Mouse (Mus musculus) myocyte (in vitro differentiated cells): ENCODE data around the gene Coq8b. TPM values are rescaled to one million over a fixed set of nuclear protein-coding genes. Genes with fewer than 3 reads are reported as not detected.

Experiments used
- H3K27me3 ChIP-seq: one replicate; pipeline ENCODE4 v1.6.1; 2011; ENCODE audit not compliant: control insufficient read depth, insufficient read depth, insufficient read length
- H3K36me3 ChIP-seq: one replicate; pipeline ENCODE4 v1.6.1; 2011; ENCODE audit not compliant: control insufficient read depth, insufficient read depth
- H3K4me2 ChIP-seq: one replicate; pipeline ENCODE4 v1.6.1; 2011; ENCODE audit warnings: low read depth, control low read depth
- H3K4me3 ChIP-seq: one replicate; pipeline ENCODE4 v1.5.1; 2011; ENCODE audit warnings: mild to moderate bottlenecking, control low read depth, moderate library complexity
- H3K79me2 ChIP-seq: one replicate; pipeline ENCODE4 v1.6.1; 2011; ENCODE audit not compliant: control insufficient read depth, insufficient read depth
- H3ac ChIP-seq: one replicate; pipeline ENCODE4 v1.6.1; 2011; ENCODE audit not compliant: control insufficient read depth, insufficient read length
- CEBPB ChIP-seq: IDR thresholded peaks from 2 replicates; pipeline ENCODE4 v1.6.1; 2011; ENCODE audit warnings: mild to moderate bottlenecking, moderate library complexity; ENCODE audit not compliant: poor library complexity, insufficient read depth, severe bottlenecking
- E2F4 ChIP-seq: IDR thresholded peaks from one replicate; pipeline ENCODE4 v1.6.1; 2011; ENCODE audit warnings: mild to moderate bottlenecking, control low read depth, moderate library complexity; ENCODE audit not compliant: insufficient read depth
- MAX ChIP-seq: IDR thresholded peaks from one replicate; pipeline ENCODE4 v1.6.1; 2011; ENCODE audit warnings: low read depth, mild to moderate bottlenecking, control low read depth
- MYOD1 ChIP-seq, 3 experiments: IDR thresholded peaks; one replicate each; pipeline ENCODE4 v1.6.1; 2011; ENCODE audit warnings: control low read depth in 2 of 3, low read depth in 2 of 3, mild to moderate bottlenecking in 2 of 3, moderate library complexity in 1 of 3; ENCODE audit not compliant: insufficient read length in 2 of 3, control insufficient read depth in 1 of 3
- MYOG ChIP-seq, 3 experiments: IDR thresholded peaks; one replicate each; pipeline ENCODE4 v1.6.1; 2011; ENCODE audit warnings: control low read depth in 2 of 3, low read depth in 2 of 3, mild to moderate bottlenecking in 2 of 3; ENCODE audit not compliant: insufficient read length in 2 of 3, control insufficient read depth in 1 of 3, insufficient read depth in 1 of 3
- POLR2A ChIP-seq: IDR thresholded peaks from one replicate; pipeline ENCODE4 v1.6.1; 2011; ENCODE audit warnings: low read depth, mild to moderate bottlenecking, control low read depth, moderate library complexity; ENCODE audit not compliant: insufficient read length
- POLR2AphosphoS2 ChIP-seq: IDR thresholded peaks from one replicate; pipeline ENCODE4 v1.6.1; 2011; ENCODE audit warnings: low read depth, control low read depth; ENCODE audit not compliant: insufficient read length
- REST ChIP-seq: IDR thresholded peaks from one replicate; pipeline ENCODE4 v1.6.1; 2011; ENCODE audit warnings: mild to moderate bottlenecking, control low read depth, moderate library complexity; ENCODE audit not compliant: insufficient read depth, insufficient read length
- SRF ChIP-seq: IDR thresholded peaks from one replicate; pipeline ENCODE4 v1.6.1; 2011; ENCODE audit warnings: low read depth; ENCODE audit not compliant: control insufficient read depth, insufficient read length
- TCF12 ChIP-seq: IDR thresholded peaks from one replicate; pipeline ENCODE4 v1.6.1; 2011; ENCODE audit warnings: mild to moderate bottlenecking, control low read depth; ENCODE audit not compliant: poor library complexity, insufficient read depth, severe bottlenecking
- TCF3 ChIP-seq: IDR thresholded peaks from one replicate; pipeline ENCODE4 v1.6.1; 2011; ENCODE audit warnings: low read depth, control low read depth; ENCODE audit not compliant: insufficient read length
- USF1 ChIP-seq: IDR thresholded peaks from one replicate; pipeline ENCODE4 v1.6.1; 2011; ENCODE audit warnings: low read depth, mild to moderate bottlenecking, control low read depth, moderate library complexity
- polyA plus RNA-seq: library from polyadenylated mRNA; unstranded; fragments of >200 nt; fragmentation: generic; extraction: Trizol; gene quantifications from one replicate; pipeline ENCODE4 v1.2.1, GENCODE M21; 2012; ENCODE audit warnings: missing spikeins

Gene Coq8b
- polyA plus RNA-seq, 1 experiment: 19.1 TPM

- Histone ChIP-seq H3K4me3 (no peak overlapping the region), H3ac (no peak overlapping the region), H3K4me2 (no peak overlapping the region), H3K27me3 (no peaks in the 10 kb centered on the region), H3K79me2 (no peaks in the 10 kb centered on the region), H3K36me3 (no peaks in the 10 kb centered on the region)
- no peak for TF ChIP-seq CEBPB
- no peak for TF ChIP-seq SRF
- no peak for TF ChIP-seq MAX
- no peak for TF ChIP-seq MYOG (IDR thresholded peaks at IDR 0.05; ENCODE audit: control insufficient read depth in 1 of 3, insufficient read depth in 1 of 3, insufficient read length in 2 of 3, low read depth in 2 of 3)
Observed at GRCm38 (mm10) chr7:27249146-27249545, 16.3 kb downstream of the Coq8b start.

DNA sequence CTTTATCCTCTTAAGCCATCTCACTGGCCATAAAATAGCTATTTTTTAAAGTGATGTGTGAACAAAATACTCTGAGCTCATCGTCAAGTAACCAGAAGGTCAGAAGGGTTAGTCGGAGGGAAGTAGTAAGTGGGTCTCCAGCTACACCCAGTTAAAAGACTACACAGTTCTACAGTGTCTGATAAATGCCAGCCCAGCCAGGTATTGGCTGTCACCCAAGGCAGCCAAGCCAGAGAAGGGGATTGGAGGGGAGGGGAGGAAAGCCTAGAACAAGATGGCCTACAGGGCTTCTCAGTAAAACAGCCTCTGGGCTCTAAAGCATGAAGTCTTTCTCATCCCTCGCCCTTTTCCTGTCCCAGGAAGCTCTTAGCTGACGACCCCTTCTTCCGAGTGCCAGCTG lies 17.1 kb downstream of the Coq8b start:
- Histone ChIP-seq H3K79me2 (no peaks in the 10 kb centered on the region), H3K27me3 (no peaks in the 10 kb centered on the region), H3K36me3 (no peaks in the 10 kb centered on the region), H3ac (no peak overlapping the region), H3K4me2 (no peak overlapping the region), H3K4me3 (no peak overlapping the region)
- TF ChIP-seq MYOG (IDR thresholded peaks at IDR 0.05; ENCODE audit: control insufficient read depth in 1 of 3, insufficient read depth in 1 of 3, insufficient read length in 2 of 3, low read depth in 2 of 3): no peak
- TF ChIP-seq USF1: no peak
- no peak for TF ChIP-seq SRF
- TF ChIP-seq MAX: no peak
- no peak for TF ChIP-seq MYOD1 (IDR thresholded peaks at IDR 0.05; ENCODE audit: control insufficient read depth in 1 of 3, insufficient read length in 2 of 3, low read depth in 2 of 3)
- TF ChIP-seq TCF3: no peak
- no peak for TF ChIP-seq CEBPB
- no peak for TF ChIP-seq TCF12
- TF ChIP-seq POLR2AphosphoS2: no peak
- TF ChIP-seq REST: no peak
- no peak for TF ChIP-seq E2F4
- no peak for TF ChIP-seq POLR2A

- H3K4me3 ChIP-seq: no peak overlapping the region
- TF ChIP-seq REST: no peak
- no peak for TF ChIP-seq TCF12
- no peak for TF ChIP-seq MAX
- TF ChIP-seq TCF3: no peak
- no peak for TF ChIP-seq MYOG (IDR thresholded peaks at IDR 0.05; ENCODE audit: control insufficient read depth in 1 of 3, insufficient read depth in 1 of 3, insufficient read length in 2 of 3, low read depth in 2 of 3)
- no peak for TF ChIP-seq SRF
- no peak for TF ChIP-seq MYOD1 (IDR thresholded peaks at IDR 0.05; ENCODE audit: control insufficient read depth in 1 of 3, insufficient read length in 2 of 3, low read depth in 2 of 3)
- TF ChIP-seq CEBPB: no peak
- no peak for TF ChIP-seq USF1
- TF ChIP-seq POLR2A: no peak
- no peak for TF ChIP-seq E2F4
- no peak for TF ChIP-seq POLR2AphosphoS2
- no peaks in the 10 kb centered on the region for H3K79me2 ChIP-seq
- H3K27me3 ChIP-seq: no peaks in the 10 kb centered on the region
- H3ac ChIP-seq: no peak overlapping the region
- H3K36me3 ChIP-seq: no peaks in the 10 kb centered on the region
- no peak overlapping the region for H3K4me2 ChIP-seq
Observed at GRCm38 (mm10) chr7:27251946-27252345, 19.1 kb downstream of the Coq8b start.

GRCm38 (mm10) chr7:27255721-27256120 lies 22.9 kb downstream of the Coq8b start:
- H3K27me3 ChIP-seq: no peaks in the 10 kb centered on the region
- TF ChIP-seq MAX (no peak), TCF12 (no peak), E2F4 (no peak), MYOG (IDR thresholded peaks at IDR 0.05; ENCODE audit: control insufficient read depth in 1 of 3, insufficient read depth in 1 of 3, insufficient read length in 2 of 3, low read depth in 2 of 3) (no peak), POLR2A (no peak), MYOD1 (IDR thresholded peaks at IDR 0.05; ENCODE audit: control insufficient read depth in 1 of 3, insufficient read length in 2 of 3, low read depth in 2 of 3) (no peak), USF1 (no peak), TCF3 (no peak), POLR2AphosphoS2 (no peak), SRF (no peak)
- no peak overlapping the region for H3K4me3 ChIP-seq
- H3K79me2 ChIP-seq: peaks cover 12% of the 10 kb centered on the region
- H3K4me2 ChIP-seq: no peak overlapping the region
- H3K36me3 ChIP-seq: no peaks in the 10 kb centered on the region
- no peak overlapping the region for H3ac ChIP-seq
